Mouse (Mus musculus) Patski (cell line): ENCODE data around the gene Usp29. TPM values are rescaled to one million over a fixed set of nuclear protein-coding genes. Genes with fewer than 3 reads are reported as not detected.

Experiments used
- ATAC-seq: fragments of 100-300 bp; one replicate; pipeline ENCODE4 v1.8.0; 2021
- CTCF ChIA-PET: fragments of 350-600 bp; sonication (Branson Sonifier 250); formaldehyde crosslinking; loops from one replicate; lab custom pipeline; 2022; ENCODE audit warnings: inconsistent platforms; lab: Charles Lee
- POLR2A ChIA-PET: fragments of 350-600 bp; sonication (Branson Sonifier 250); formaldehyde crosslinking; loops from one replicate; lab custom pipeline; 2022; ENCODE audit warnings: antibody characterized with exemption, inconsistent platforms; lab: Charles Lee
- DNase-seq: peaks from one replicate; pipeline ENCODE4 v3.0.0-alpha.2; 2011; ENCODE audit warnings: low read depth, low spot score
- H3K27me3 ChIP-seq: fragments of 371-371 bp; one replicate; pipeline ENCODE4 v1.5.1; 2021
- CTCF ChIP-seq: fragments of 100-300 bp; IDR thresholded peaks from one replicate; pipeline ENCODE4 v1.5.1; 2021
- in situ Hi-C: fragments of 300-500 bp; cut with MboI; formaldehyde crosslinking; loops from 3 replicates; pipeline ENCODE4 v1.11.1; 2018; ENCODE audit warnings: low pct_unique_long_range_greater_than_20kb, mixed read lengths
- polyA plus RNA-seq: library from polyadenylated mRNA; unstranded; gene quantifications from one replicate; pipeline ENCODE4 v1.2.3, GENCODE M21; 2021

Usp29 gene
- polyA plus RNA-seq, 1 experiment from 2014 or later, result 4.3 TPM

DNA sequence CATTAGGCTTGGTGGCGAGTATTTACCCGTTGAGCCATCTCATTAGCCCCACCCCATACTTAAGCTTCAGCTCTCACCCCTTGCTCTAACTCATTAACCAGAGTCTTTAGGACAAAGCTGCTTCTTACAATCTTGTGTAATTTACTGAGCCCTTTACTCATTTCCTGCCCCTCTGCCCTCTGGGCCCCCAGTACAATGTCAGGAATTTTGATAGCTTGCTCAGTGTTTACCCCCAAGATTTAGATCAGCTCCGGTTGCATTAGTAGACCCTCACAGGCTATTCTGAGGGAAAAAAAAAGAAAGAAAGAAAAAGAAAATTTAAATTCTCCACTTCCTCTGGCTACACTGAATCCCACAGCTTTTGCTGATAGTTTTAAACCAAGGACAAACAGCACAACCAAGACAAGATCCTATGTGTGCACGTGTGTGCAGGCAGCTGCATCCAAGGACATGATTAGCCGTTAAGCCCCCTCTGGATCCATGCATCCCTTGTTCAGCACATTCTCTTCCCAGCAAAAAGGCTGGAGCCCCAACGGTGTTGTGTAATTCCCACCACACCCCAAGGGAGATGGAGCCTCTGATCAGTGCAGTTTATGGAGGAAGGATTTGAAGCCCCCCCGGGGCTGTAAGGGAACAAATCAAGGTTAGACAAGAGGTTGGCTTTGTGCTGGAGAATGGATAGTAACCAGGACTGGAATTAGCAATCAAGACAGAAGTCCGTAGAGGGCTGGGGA is 54.1 kb downstream of the Usp29 start:
- peak; percentile 61 for ATAC-seq
- no peak for DNase-seq
- ChIA-PET CTCF (interaction anchor here (1.3 to 1.5 kb wide), 2 partner anchors 12 to 38 kb away, joined by 4 read pairs; no protein-coding TSS in a partner anchor), POLR2A (no interaction called here)
- no peaks in the 10 kb centered on the region for H3K27me3 ChIP-seq
- no peak for TF ChIP-seq CTCF
- in situ Hi-C loops, result no loop called here

DNA sequence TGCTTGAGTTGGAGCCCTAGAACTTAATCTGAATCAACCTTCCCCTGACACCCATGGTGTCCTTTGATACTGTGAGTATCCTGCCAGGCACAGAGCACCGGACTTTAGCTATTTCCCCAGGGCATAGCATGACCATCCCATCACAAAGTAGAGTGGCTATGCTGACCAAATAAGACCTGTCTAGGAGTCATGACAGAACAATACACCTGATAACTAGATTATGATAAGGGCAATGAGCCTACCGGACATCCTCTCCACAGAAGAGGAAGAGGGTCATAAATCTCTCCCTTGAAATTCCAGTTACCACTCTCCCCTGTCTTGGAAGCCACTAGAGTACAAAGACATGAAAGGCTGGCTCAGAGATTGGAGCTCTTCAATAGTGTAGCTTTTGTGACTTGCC is 56.6 kb downstream of the Usp29 start:
- no peaks in the 10 kb centered on the region for H3K27me3 ChIP-seq
- no peak for TF ChIP-seq CTCF
- POLR2A ChIA-PET, result no interaction called here
- CTCF ChIA-PET, result interaction anchor here (1.0 to 1.4 kb wide), 4 partner anchors 12 to 35 kb away, joined by 3 to 4 read pairs (median 3); no protein-coding TSS in a partner anchor
- in situ Hi-C loops, result no loop called here
- no peak for DNase-seq
- no peak for ATAC-seq

DNA sequence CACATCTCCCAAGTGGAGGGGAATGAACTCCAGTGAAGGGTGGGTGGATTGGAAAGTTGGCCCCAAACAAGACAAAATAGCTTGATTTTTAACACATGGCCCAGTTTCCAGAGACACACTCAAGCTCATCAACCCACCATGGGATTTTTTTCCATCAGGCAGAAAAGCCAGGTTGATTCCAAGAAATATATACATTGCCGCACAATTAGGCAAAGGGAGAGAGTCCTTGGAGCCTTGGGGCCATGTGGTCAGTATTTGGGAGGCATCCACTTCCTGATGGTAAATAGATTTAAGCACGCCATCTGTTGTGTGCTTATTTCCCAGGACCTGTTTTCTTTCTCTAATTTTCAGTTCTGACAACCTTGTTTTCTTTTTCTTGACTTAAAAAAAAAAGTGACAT is 57.7 kb downstream of the Usp29 start:
- ChIA-PET CTCF (interaction anchor here (1.0 to 1.4 kb wide), 3 partner anchors 11 to 33 kb away, joined by 3 to 4 read pairs (median 4); no protein-coding TSS in a partner anchor), POLR2A (no interaction called here)
- H3K27me3 ChIP-seq, result no peaks in the 10 kb centered on the region
- ATAC-seq (no peak), DNase-seq (no peak)
- no peak for TF ChIP-seq CTCF
- in situ Hi-C loops, result no loop called here

GRCm38 (mm10) chr7:6791286-6792065 is 61.1 kb downstream of the Usp29 start:
- no peaks in the 10 kb centered on the region for H3K27me3 ChIP-seq
- ATAC-seq (no peak), DNase-seq (no peak)
- ChIA-PET CTCF (interaction anchor here (1.6 kb wide), 1 partner anchor 13 kb away, joined by 4 read pairs; no protein-coding TSS in a partner anchor), POLR2A (interaction anchor here (1.1 kb wide), 1 partner anchor 14 kb away, joined by 3 read pairs; no protein-coding TSS in a partner anchor)
- in situ Hi-C loops, result no loop called here
- no peak for TF ChIP-seq CTCF

DNA sequence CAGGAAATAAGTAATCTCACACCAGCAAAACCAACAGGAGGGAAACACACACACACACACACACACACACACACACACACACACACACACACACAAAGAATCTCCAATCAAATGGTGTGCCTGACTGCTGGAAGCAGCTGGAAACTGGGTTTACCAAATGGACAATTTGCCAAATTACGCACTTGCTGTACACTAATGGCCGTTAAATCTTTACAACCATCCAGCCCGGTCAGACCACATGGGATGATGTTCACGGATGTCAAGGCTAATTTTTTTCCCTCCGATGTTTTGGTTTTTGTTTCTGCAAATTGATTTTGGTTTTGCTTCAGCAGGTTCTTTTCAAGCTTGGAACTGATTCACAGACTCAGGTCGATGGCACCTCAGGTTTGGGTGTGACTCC is 62.9 kb downstream of the Usp29 start:
- H3K27me3 ChIP-seq, result no peaks in the 10 kb centered on the region
- in situ Hi-C loops, result no loop called here
- DNase-seq (no peak), ATAC-seq (no peak)
- no peak for TF ChIP-seq CTCF
- CTCF ChIA-PET, result no interaction called here
- POLR2A ChIA-PET, result interaction anchor here (0.7 kb wide), 1 partner anchor 111 kb away, joined by 3 read pairs; no protein-coding TSS in a partner anchor

DNA sequence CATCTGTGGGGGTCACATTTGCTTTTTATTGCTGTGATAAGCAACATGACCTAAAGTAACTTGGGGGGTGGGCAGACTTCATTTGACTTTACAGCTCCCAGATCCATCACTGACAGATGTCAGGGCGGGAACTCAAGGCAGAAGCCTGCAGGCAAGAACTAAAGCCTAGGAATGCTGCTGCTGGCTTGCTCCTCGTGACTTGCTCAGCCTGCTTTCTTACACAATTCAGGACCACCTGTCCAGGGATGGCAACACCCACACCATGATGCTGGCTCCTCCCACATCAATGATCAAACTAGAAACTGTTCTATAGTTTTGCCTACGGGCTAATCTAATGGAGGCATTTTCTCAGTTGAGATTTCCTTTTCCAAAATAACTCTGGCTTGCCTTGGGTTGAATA is 63.4 kb downstream of the Usp29 start:
- in situ Hi-C loops, result no loop called here
- no peak for DNase-seq
- ChIA-PET CTCF (no interaction called here), POLR2A (no interaction called here)
- no peak for ATAC-seq
- no peak for TF ChIP-seq CTCF
- H3K27me3 ChIP-seq, result no peaks in the 10 kb centered on the region

DNA sequence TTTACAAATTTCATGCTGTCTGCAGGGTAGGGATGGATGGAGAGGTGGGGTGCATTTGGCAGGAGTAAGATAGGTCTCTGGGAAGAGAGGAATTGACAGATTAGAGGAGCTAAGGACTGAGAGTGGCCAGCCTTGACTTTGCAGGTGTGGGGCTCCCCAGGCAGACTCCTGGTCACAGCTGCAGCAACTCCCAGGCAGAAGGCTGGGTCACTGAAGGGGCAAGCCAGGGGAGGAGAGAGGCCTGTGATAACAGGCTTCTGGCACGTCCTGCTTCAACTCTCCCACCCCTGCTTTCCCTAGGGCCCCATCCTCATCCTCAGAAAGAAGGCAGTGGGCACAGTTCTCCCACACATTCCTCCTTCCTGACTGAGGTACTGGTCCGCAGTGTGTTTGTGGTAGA is 67.0 kb downstream of the Usp29 start:
- ChIA-PET POLR2A (interaction anchor here (1.7 kb wide), 1 partner anchor 25 kb away, joined by 4 read pairs; no protein-coding TSS in a partner anchor), CTCF (interaction anchor here (0.8 to 2.3 kb wide), 4 partner anchors 11 to 121 kb away, joined by 3 to 9 read pairs (median 5); no protein-coding TSS in a partner anchor)
- in situ Hi-C loops, result no loop called here
- no peaks in the 10 kb centered on the region for H3K27me3 ChIP-seq
- ATAC-seq (no peak), DNase-seq (no peak)
- TF ChIP-seq CTCF, result no peak

- POLR2A ChIA-PET, result interaction anchor here (0.6 kb wide), 1 partner anchor 63 kb away, joined by 3 read pairs; no protein-coding TSS in a partner anchor
- in situ Hi-C loops, result no loop called here
- CTCF ChIA-PET, result interaction anchor here (0.8 to 1.3 kb wide), 3 partner anchors 11 to 119 kb away, joined by 3 to 4 read pairs (median 3); no protein-coding TSS in a partner anchor
- ATAC-seq (no peak), DNase-seq (no peak)
- no peak for TF ChIP-seq CTCF
- no peaks in the 10 kb centered on the region for H3K27me3 ChIP-seq
Observed at GRCm38 (mm10) chr7:6799105-6799805, 68.9 kb downstream of the Usp29 start.

DNA sequence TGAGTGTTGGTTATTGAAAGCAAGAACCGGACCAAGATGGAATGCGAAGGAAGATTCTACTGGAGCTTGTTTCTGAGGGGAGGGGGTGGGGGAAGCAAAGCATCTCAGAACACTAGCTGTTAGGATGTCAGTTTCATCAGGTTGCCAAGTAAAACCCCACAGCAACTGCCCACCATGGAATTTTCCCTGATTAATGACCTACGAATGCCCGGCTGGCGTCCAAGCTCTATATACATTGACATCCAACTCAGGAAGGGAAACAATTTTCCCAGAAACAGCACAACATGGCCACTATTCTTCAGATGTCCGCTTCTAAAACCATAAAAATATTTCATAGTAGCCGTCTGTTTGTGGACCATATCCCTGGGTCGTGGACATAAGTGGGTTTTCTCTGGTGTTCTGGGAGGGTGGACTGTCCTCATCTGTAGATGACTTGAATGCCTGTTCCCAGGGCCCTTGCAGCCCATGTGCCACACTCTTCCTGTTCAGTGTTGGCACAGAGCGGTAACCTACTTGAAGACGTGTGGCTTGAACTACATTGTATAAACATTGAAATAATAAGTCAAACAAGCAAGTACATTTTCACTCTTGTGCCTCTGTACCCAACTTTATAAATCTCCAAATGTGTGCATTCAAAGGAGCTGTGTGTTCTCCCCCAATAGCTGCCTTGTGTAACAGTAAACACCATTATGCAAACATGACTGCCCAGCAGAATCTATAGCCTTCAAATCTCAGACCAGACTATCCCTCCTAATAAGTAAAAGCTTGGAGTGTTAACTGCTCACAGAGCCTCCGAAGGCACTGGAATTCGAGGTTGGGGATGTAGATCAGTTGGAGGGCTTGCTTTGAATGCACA is 70.4 kb downstream of the Usp29 start:
- POLR2A ChIA-PET, result no interaction called here
- ATAC-seq (no peak), DNase-seq (no peak)
- CTCF ChIA-PET, result interaction anchor here (1.0 to 1.4 kb wide), 3 partner anchors 13 to 34 kb away, joined by 3 to 4 read pairs (median 3); no protein-coding TSS in a partner anchor
- in situ Hi-C loops, result no loop called here
- H3K27me3 ChIP-seq, result no peaks in the 10 kb centered on the region
- TF ChIP-seq CTCF, result no peak
